13 mouse cellular contexts compared by ENCODE assay signal in genomic region chr12:99426207-99426916, GRCm38 (mm10).
DNase-seq lines count a peak whose midpoint lies in the region; ATAC-seq lines count a peak whose summit lies in the region.
"Had no signal": no experiment of that assay in that cellular context is flagged by ENCODE, and none has a peak within 500 bp of the region (broad histone marks: within the 10 kb centered on the region; RNA-seq: fewer than 3 reads in every experiment).

No protein-coding gene starts in this region.

- peak; percentile 40 for DNase-seq in kidney, adult 18-20 months
- peak; percentile 63 to 64 for DNase-seq in kidney, postnatal 36 days
- DNase-seq in adrenal gland, adult (ENCODE audit: inconsistent age in 2 of 2, low spot score in 1 of 2): no peak
- no peak for DNase-seq in adrenal gland, postnatal 4 days (ENCODE audit: low spot score in 2 of 2)
- DNase-seq: adrenal gland, adult 8-10 months; cerebellum, adult 9-10 months; forebrain, postnatal 0 days; lung, postnatal 14 days had no signal

- no peaks in the 10 kb centered on the region for H3K27me3 ChIP-seq in kidney, embryonic 15.5 days
- no peaks in the 10 kb centered on the region for H3K27me3 ChIP-seq in intestine, embryonic 16.5 days (replicated peaks; ENCODE audit: control insufficient read depth, insufficient read depth, low read length)
- H3K27me3 ChIP-seq in stomach, embryonic 15.5 days (replicated peaks): no peaks in the 10 kb centered on the region
- H3K27me3 ChIP-seq: limb, embryonic 13.5 days had no signal

- no peaks in the 10 kb centered on the region for H3K36me3 ChIP-seq in kidney, embryonic 15.5 days
- no peaks in the 10 kb centered on the region for H3K36me3 ChIP-seq in intestine, embryonic 16.5 days (ENCODE audit: control insufficient read depth, insufficient read depth, low read length)
- H3K36me3 ChIP-seq in stomach, embryonic 15.5 days: no peaks in the 10 kb centered on the region

- no peaks in the 10 kb centered on the region for H3K4me1 ChIP-seq in kidney, embryonic 15.5 days
- peaks cover 5% of the 10 kb centered on the region; the same call in 1 of the 2 replicates for H3K4me1 ChIP-seq in intestine, embryonic 16.5 days (ENCODE audit: control insufficient read depth, insufficient read depth, low read length)
- H3K4me1 ChIP-seq in stomach, embryonic 15.5 days: no peaks in the 10 kb centered on the region
- H3K4me1 ChIP-seq: limb, embryonic 13.5 days had no signal

- no peak overlapping the region for H3K27ac ChIP-seq in kidney, embryonic 15.5 days
- H3K27ac ChIP-seq in intestine, embryonic 16.5 days (ENCODE audit: low read length): no peak overlapping the region
- H3K27ac ChIP-seq in stomach, embryonic 15.5 days: no peak overlapping the region
- H3K27ac ChIP-seq: limb, embryonic 13.5 days had no signal

- no peaks in the 10 kb centered on the region for H3K9me3 ChIP-seq in kidney, embryonic 15.5 days (replicated peaks)
- H3K9me3 ChIP-seq in intestine, embryonic 16.5 days (ENCODE audit: control insufficient read depth, low read length): no peaks in the 10 kb centered on the region
- no peaks in the 10 kb centered on the region for H3K9me3 ChIP-seq in stomach, embryonic 15.5 days
- H3K9me3 ChIP-seq: limb, embryonic 13.5 days had no signal

- no peak overlapping the region for H3K9ac ChIP-seq in kidney, embryonic 15.5 days
- peak overlapping the region; percentile 9; the same call in 1 of the 2 replicates for H3K9ac ChIP-seq in intestine, embryonic 16.5 days (ENCODE audit: low read depth, low read length)
- H3K9ac ChIP-seq in stomach, embryonic 15.5 days: no peak overlapping the region
- H3K9ac ChIP-seq: forebrain, postnatal 0 days; limb, embryonic 13.5 days had no signal

- ATAC-seq in kidney, embryonic 15.5 days (replicated peaks; ENCODE audit: low FRiP score): no peak
- peak; percentile 77 for ATAC-seq in intestine, embryonic 16.5 days
- ATAC-seq in stomach, embryonic 15.5 days (ENCODE audit: insufficient read depth, low FRiP score, low read depth): peak; percentile 78
- ATAC-seq: forebrain, postnatal 0 days had no signal

- H3K4me2 ChIP-seq in kidney, embryonic 15.5 days: no peak overlapping the region
- H3K4me2 ChIP-seq in intestine, embryonic 16.5 days (ENCODE audit: low read depth, low read length): no peak overlapping the region
- H3K4me2 ChIP-seq in stomach, embryonic 15.5 days: no peak overlapping the region
- H3K4me2 ChIP-seq: limb, embryonic 13.5 days had no signal

- 84% methylated on average over 14 of the region's 14 CpGs for WGBS in kidney, embryonic 15.5 days
- 50% methylated on average over 14 of the region's 14 CpGs for WGBS in intestine, embryonic 16.5 days
- WGBS in stomach, embryonic 15.5 days: 68% methylated on average over 14 of the region's 14 CpGs

- no peak overlapping the region for H3K4me3 ChIP-seq in kidney, embryonic 15.5 days (replicated peaks)
- no peak overlapping the region for H3K4me3 ChIP-seq in intestine, embryonic 16.5 days (ENCODE audit: low read length)
- H3K4me3 ChIP-seq in stomach, embryonic 15.5 days (replicated peaks): no peak overlapping the region
- H3K4me3 ChIP-seq: erythroblast, embryonic 14.5 days; limb, embryonic 13.5 days had no signal

Comparison
In these comparisons a context has a peak if more than half of its experiments do, and no peak if none do; other contexts are left out.
1. DNase-seq: peak in kidney, adult 18-20 months (single experiment) and kidney, postnatal 36 days (2 of 2); none in adrenal gland, adult (0 of 2) and adrenal gland, postnatal 4 days (0 of 2).